Mouse (Mus musculus): ENCODE data around the gene 4930412O13Rik. TPM values are rescaled to one million over a fixed set of nuclear protein-coding genes. Genes with fewer than 3 reads are reported as not detected.

The 4930412O13Rik gene
- not detected in 2 replicates for polyA plus RNA-seq (2015; fragmentation: Nextera tagmentation; extraction: Ambion mirVana)

DNA sequence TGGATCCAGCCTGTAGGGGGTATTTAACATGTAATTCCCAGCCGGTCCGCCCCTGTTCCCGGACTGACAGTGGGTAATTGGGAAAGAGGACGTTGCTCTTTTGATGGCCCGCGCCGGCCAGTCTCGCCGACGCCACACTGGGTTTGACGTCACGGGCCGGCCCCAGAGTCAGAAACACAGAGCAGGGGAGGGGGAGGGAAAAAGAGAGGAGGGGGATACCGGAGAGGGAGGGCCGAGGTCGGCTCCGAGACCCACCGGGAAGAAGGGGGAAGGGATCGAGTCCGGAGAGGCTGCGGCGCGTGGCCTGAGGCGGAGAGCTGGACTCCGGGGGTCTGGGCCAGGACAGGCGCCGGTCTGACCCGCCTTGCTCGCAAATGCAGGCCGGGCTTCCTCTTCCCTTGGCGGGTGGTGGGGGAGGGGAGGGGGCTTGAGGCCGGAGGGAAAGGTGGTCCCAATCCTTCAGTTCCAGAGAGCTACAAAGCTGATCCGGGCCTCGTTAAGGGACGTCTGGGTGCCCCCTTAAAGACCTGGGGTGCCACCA lies at the start of gene 4930412O13Rik:
4930412O13Rik (plus strand) TSS at position 202 of the 541 bp plus-strand sequence.
- H3K4me2 ChIP-seq: peak within 1 kb of the TSS; percentile 74
- no peaks in the 10 kb centered on the region for H3K36me3 ChIP-seq
- no peaks in the 10 kb centered on the region for H3K9me3 ChIP-seq (replicated peaks)
- 1% methylated on average over 35 of the region's 35 CpGs for whole genome bisulfite sequencing (ENCODE audit: insufficient replicate concordance)
- peaks cover 100% of the 10 kb centered on the region for H3K27me3 ChIP-seq
- peak within 1 kb of the TSS; percentile 36 for H3K4me3 ChIP-seq (replicated peaks)
- H3K27ac ChIP-seq: no peak within 1 kb of the TSS
- ATAC-seq (ENCODE audit: low read depth) (no peak), DNase-seq (no peak)
- no peak within 1 kb of the TSS for H3K9ac ChIP-seq
- H3K4me1 ChIP-seq (replicated peaks): peaks cover 33% of the 10 kb centered on the region

DNA sequence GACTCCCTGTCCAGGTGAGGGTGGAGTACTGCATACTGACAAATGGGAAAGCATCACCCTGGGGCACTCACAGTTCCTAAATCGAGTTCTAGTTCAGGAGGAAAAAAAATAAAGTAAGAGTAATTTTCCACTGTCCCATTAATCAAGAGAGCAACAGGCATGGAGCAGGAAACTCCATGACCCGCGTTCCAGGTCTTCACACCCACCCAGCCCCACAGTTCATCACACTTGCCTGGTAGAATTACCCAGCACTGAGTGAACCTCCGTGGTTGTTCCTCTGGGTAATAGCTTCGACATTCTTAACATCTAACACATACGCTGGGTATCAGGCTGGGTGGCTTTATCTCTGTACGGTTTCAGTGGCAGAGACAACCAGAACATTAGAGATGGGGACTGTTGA lies 47.3 kb upstream of the 4930412O13Rik start:
- Histone ChIP-seq H3K4me1 (replicated peaks) (no peaks in the 10 kb centered on the region), H3K9me3 (replicated peaks) (no peaks in the 10 kb centered on the region), H3K36me3 (no peaks in the 10 kb centered on the region), H3K27me3 (no peaks in the 10 kb centered on the region), H3K27ac (no peak overlapping the region), H3K9ac (no peak overlapping the region), H3K4me2 (no peak overlapping the region), H3K4me3 (replicated peaks) (no peak overlapping the region)
- DNase-seq: no peak
- no peak for ATAC-seq (ENCODE audit: low read depth)
- 60% methylated on average over 7 of the region's 7 CpGs for WGBS (ENCODE audit: insufficient replicate concordance)

DNA sequence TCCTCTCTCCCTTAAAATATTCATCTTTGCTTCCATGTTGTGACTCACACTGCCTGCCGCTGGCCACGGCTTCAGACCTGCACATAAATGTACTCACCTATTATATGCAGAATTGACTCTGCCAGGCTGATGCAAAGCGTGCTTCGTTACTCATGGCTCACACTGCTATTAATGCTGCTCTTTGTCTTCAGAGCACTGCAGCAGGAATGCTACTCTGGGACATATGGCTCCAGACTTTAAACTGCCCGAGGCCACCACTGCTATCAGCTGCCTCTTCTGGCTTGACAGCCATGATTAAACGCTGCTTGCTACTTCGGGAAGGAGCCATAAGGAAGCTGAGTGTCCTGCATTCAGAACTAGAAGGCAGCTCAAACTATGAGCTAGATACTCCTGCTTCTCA lies 45.9 kb upstream of the 4930412O13Rik start:
- Histone ChIP-seq H3K27ac (no peak overlapping the region), H3K36me3 (no peaks in the 10 kb centered on the region), H3K27me3 (no peaks in the 10 kb centered on the region), H3K4me1 (replicated peaks) (no peaks in the 10 kb centered on the region), H3K4me2 (no peak overlapping the region), H3K9me3 (replicated peaks) (no peaks in the 10 kb centered on the region), H3K4me3 (replicated peaks) (no peak overlapping the region), H3K9ac (no peak overlapping the region)
- WGBS (ENCODE audit: insufficient replicate concordance): 60% methylated on average over 7 of the region's 7 CpGs
- ATAC-seq (ENCODE audit: low read depth) (no peak), DNase-seq (no peak)

DNA sequence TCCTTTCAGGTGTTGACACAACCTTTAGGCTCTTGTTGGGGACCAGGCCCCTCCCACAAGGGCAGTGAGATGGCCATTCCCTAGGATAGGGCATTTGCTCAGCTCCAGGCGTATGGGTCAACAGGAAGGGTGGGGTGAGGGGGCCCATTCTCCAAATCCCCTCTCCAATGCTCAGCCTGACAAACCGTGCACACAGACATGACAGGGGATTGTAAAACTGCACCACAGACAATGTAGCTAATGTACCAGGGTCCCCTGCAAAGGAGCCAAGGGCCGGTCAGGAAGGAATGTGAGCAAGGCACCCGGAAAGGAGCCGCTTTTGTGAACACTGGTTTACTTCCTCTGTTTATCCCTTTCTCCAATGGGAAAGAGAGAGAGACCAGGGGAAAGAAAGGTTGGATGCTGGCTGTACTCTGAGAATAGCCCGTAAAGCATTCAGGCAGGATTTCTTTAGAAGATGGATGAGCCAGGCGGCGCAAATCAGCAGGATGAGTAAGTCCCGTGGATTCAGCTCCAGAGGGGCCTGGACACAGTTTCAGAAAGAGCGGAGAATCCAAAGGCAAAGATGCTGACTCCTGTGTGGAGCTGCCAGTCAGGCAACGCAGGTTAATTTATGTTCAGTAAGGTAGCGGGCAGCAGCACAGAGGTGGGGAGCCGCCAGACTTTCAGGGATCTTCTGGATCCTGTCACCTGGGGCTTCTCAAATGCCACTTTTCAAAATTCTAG lies 28.0 kb upstream of the 4930412O13Rik start:
- Histone ChIP-seq H3K27me3 (no peaks in the 10 kb centered on the region), H3K4me2 (no peak overlapping the region), H3K4me1 (replicated peaks) (no peaks in the 10 kb centered on the region), H3K27ac (no peak overlapping the region), H3K36me3 (no peaks in the 10 kb centered on the region), H3K9ac (no peak overlapping the region), H3K9me3 (replicated peaks) (no peaks in the 10 kb centered on the region), H3K4me3 (replicated peaks) (no peak overlapping the region)
- no peak for DNase-seq
- 60% methylated on average over 13 of the region's 13 CpGs for WGBS (ENCODE audit: insufficient replicate concordance)
- no peak for ATAC-seq (ENCODE audit: low read depth)

DNA sequence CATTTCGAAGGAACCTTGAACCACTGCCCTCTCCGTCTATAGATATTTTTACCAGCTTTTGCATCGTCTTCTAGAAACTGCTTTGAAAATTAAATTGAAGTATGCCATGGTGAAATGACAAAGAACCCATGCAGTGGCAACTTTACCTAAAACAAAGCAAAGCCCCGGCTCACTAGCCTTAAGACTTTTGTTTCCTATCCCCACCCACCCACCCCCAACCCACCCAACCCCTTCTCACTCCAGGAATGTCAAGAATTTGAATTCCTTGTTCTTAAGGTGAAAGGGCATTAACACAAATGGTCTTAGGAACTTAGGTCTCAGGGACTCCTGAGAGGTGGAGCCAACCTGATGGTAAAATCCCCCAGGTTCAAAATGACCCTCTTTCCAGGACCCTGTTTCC lies 25.2 kb upstream of the 4930412O13Rik start:
- ATAC-seq (ENCODE audit: low read depth) (no peak), DNase-seq (no peak)
- H3K4me3 ChIP-seq (replicated peaks): no peak overlapping the region
- no peaks in the 10 kb centered on the region for H3K4me1 ChIP-seq (replicated peaks)
- no peaks in the 10 kb centered on the region for H3K9me3 ChIP-seq (replicated peaks)
- H3K27ac ChIP-seq: no peak overlapping the region
- no peak overlapping the region for H3K4me2 ChIP-seq
- H3K9ac ChIP-seq: no peak overlapping the region
- 60% methylated on average over 4 of the region's 4 CpGs for WGBS (ENCODE audit: insufficient replicate concordance)
- H3K27me3 ChIP-seq: no peaks in the 10 kb centered on the region
- no peaks in the 10 kb centered on the region for H3K36me3 ChIP-seq

DNA sequence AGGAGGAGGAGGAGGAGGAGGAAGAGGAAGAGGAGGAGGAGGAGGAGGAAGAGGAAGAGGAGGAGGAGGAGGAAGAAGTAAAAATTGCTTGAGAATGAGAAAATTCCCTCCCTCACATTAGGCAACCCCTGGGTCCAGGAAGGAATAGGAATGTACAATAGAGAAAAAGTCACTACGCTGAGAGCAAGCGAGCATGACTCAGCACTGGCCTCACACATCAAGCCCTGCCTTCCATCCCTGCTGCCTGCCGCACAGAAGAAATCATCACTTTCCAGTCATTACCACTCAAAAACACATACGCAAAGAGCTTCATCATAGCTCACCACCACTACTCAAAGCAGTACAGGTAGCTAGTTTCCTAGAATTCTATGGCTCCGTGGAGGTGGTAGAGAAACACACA lies 20.4 kb upstream of the 4930412O13Rik start:
- H3K9me3 ChIP-seq (replicated peaks): no peaks in the 10 kb centered on the region
- H3K4me2 ChIP-seq: no peak overlapping the region
- H3K27ac ChIP-seq: no peak overlapping the region
- WGBS (ENCODE audit: insufficient replicate concordance): 69% methylated on average over 5 of the region's 5 CpGs
- DNase-seq (no peak), ATAC-seq (ENCODE audit: low read depth) (no peak)
- no peaks in the 10 kb centered on the region for H3K36me3 ChIP-seq
- H3K9ac ChIP-seq: no peak overlapping the region
- H3K4me1 ChIP-seq (replicated peaks): no peaks in the 10 kb centered on the region
- H3K27me3 ChIP-seq: no peaks in the 10 kb centered on the region
- no peak overlapping the region for H3K4me3 ChIP-seq (replicated peaks)

DNA sequence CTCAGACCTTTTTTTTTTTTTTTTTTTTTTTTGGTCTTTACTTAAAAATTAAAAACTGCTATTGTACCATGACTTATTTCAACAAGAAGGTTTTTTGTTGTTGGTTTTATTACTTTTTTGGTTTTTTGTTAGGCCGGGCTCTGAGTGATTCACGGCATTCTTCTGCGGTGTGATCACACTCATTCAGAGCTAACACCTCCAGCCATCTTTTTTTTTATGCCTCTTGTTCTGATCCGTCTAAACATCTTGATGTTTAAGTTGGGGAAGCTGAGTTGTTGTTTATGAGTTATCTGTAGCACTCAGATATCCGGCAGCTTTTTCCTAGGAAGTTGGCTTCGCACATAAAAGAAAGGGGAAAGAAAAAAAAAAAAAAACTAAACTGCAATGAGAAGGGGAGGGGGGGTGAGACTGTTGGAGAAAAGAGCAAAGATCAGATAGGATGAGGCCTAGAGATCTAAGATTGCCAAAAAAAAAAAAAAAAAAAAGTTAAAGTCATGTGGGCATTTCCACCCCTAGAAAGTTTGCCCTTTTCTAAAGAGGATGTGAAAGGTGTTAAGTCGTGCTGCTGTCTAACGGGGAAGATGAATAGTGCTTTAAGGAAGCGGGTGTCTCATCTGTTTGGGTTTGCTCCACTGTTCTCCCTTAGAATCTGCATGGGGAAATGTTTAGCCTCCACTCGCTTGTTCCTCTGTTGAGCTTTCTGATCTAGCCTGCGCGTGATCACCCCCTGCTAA lies 13.8 kb upstream of the 4930412O13Rik start:
- Histone ChIP-seq H3K4me1 (replicated peaks) (peaks cover 5% of the 10 kb centered on the region), H3K4me2 (no peak overlapping the region), H3K9ac (no peak overlapping the region), H3K27me3 (peaks cover 34% of the 10 kb centered on the region), H3K36me3 (no peaks in the 10 kb centered on the region), H3K4me3 (replicated peaks) (no peak overlapping the region), H3K27ac (no peak overlapping the region), H3K9me3 (replicated peaks) (no peaks in the 10 kb centered on the region)
- 24% methylated on average over 12 of the region's 12 CpGs for WGBS (ENCODE audit: insufficient replicate concordance)
- no peak for DNase-seq
- ATAC-seq (ENCODE audit: low read depth): no peak

DNA sequence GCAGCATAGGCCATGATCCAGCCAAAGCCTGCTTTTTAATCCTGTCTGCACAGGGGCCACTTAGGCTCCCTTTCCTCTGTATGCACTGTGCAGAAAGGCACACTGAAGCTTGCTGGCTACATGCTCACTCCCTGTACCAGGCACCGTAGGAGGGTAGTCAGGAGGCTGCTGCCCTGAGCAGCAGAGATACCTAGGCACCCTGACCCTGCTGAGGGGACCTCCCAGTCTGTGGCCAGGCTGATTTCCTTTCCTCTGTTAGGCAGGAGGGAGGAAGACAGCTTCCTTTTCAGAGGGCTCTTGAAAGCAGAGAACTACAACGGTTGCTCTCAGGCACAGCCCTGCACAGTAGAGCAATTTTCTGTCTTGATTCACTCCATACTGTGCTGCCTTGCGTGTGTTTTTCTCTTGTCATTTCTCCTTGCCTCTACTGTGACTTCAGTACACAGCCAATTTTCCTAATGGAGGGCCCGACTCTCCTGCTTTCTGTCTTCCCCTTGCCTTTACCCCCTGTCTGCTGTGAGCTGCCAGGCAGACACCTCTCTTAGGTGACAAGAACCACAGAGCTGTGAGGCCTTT lies 9.8 kb upstream of the 4930412O13Rik start:
- H3K4me1 ChIP-seq (replicated peaks): peaks cover 9% of the 10 kb centered on the region
- H3K27me3 ChIP-seq: peaks cover 73% of the 10 kb centered on the region
- 19% methylated on average over 4 of the region's 4 CpGs for WGBS (ENCODE audit: insufficient replicate concordance)
- no peaks in the 10 kb centered on the region for H3K36me3 ChIP-seq
- no peak for DNase-seq
- no peak overlapping the region for H3K27ac ChIP-seq
- H3K4me2 ChIP-seq: no peak overlapping the region
- ATAC-seq (ENCODE audit: low read depth): peak; percentile 59; the same call in 1 of the 2 replicates
- H3K4me3 ChIP-seq (replicated peaks): no peak overlapping the region
- no peak overlapping the region for H3K9ac ChIP-seq
- H3K9me3 ChIP-seq (replicated peaks): no peaks in the 10 kb centered on the region

DNA sequence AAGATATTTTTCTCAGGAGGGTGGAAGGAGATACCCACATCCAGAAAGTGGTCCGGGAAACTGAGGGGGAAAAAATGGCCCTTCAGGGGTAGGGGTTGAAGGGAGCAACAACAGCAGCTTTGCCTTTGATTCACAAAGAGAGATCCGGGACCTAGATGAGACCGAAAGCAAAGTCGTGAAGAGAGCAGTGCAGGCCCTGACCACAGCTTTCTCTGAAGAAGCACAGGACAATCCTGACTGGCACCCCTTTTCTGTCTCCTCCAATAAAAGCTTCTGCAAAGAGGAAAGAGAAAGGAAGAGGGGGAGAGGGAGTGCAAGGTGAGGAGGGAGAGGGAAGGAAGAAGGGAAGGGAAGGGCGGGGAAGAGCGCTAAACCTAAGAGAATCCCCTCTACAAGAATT lies 9.3 kb upstream of the 4930412O13Rik start:
- peaks cover 79% of the 10 kb centered on the region for H3K27me3 ChIP-seq
- no peak overlapping the region for H3K9ac ChIP-seq
- ATAC-seq (ENCODE audit: low read depth) (no peak), DNase-seq (no peak)
- H3K4me2 ChIP-seq: no peak overlapping the region
- H3K9me3 ChIP-seq (replicated peaks): no peaks in the 10 kb centered on the region
- peaks cover 10% of the 10 kb centered on the region for H3K4me1 ChIP-seq (replicated peaks)
- H3K27ac ChIP-seq: no peak overlapping the region
- WGBS (ENCODE audit: insufficient replicate concordance): 29% methylated on average over 6 of the region's 6 CpGs
- H3K36me3 ChIP-seq: no peaks in the 10 kb centered on the region
- H3K4me3 ChIP-seq (replicated peaks): no peak overlapping the region

DNA sequence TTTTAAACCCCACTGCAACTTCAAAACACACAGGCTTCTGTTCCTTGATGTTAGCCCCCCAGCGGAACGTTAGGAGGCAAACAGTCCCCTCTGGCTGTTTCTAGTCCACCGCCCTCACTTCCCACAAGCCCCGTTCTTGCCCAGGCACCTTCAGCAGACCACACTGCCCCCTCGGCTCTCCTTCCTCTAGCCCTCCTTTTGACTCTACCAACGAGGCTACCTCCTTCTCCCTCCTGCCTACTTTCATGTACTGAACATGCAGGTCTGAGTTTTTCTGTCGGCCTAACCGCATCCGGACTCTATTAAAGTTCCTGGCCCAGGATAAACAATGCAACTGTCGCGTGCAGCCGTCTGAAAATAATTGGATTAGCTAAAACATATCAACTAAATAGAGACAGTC lies 8.4 kb upstream of the 4930412O13Rik start:
- no peak for ATAC-seq (ENCODE audit: low read depth)
- Histone ChIP-seq H3K27me3 (peaks cover 87% of the 10 kb centered on the region), H3K27ac (no peak overlapping the region), H3K9ac (no peak overlapping the region), H3K4me3 (replicated peaks) (no peak overlapping the region), H3K4me2 (0 out of 2 replicates have a peak overlapping the region, but pooled peaks have one; percentile 3), H3K36me3 (no peaks in the 10 kb centered on the region), H3K9me3 (replicated peaks) (no peaks in the 10 kb centered on the region), H3K4me1 (replicated peaks) (peaks cover 18% of the 10 kb centered on the region)
- no peak for DNase-seq
- WGBS (ENCODE audit: insufficient replicate concordance): 21% methylated on average over 12 of the region's 12 CpGs

DNA sequence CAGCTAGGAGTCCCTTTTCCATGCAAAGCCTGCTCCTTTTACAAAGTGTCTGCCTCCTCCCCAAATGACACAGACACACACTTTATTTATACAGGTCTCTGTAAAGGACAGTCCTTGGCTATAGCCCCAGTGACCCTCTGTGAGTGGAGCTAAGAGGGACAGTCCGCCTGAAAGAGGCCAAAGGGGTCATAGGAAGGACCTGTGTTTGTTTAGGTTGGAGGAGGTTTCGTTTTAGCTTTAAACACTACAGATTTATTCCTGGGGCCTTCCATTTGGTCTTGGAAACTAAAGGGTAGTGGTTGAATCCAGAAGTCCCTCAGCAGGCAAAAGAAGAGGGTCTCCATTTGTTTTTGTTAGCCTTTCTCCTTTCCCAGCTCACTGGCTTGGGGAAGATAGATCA lies 7.3 kb upstream of the 4930412O13Rik start:
- H3K27ac ChIP-seq: no peak overlapping the region
- H3K27me3 ChIP-seq: peaks cover 92% of the 10 kb centered on the region
- H3K9me3 ChIP-seq (replicated peaks): no peaks in the 10 kb centered on the region
- WGBS (ENCODE audit: insufficient replicate concordance): 37% methylated on average over 2 of the region's 2 CpGs
- H3K4me2 ChIP-seq: peak overlapping the region; percentile 21; the same call in 1 of the 2 replicates
- no peak overlapping the region for H3K4me3 ChIP-seq (replicated peaks)
- DNase-seq (no peak), ATAC-seq (ENCODE audit: low read depth) (no peak)
- no peaks in the 10 kb centered on the region for H3K36me3 ChIP-seq
- H3K9ac ChIP-seq: no peak overlapping the region
- peaks cover 25% of the 10 kb centered on the region for H3K4me1 ChIP-seq (replicated peaks)
